Mouse (Mus musculus) intestine, embryonic 16.5 days (tissue): Measurements from ENCODE around the gene Msmp. TPM values are rescaled to one million over a fixed set of nuclear protein-coding genes. Genes with fewer than 3 reads are reported as not detected.
"Not testable (repeated sequence)": the region's sequence is repeated elsewhere in the genome, so short reads cannot be mapped to it uniquely, and the experiment has no call there.

ENCODE experiments used
- ATAC-seq: fragments of 200-750 bp; cut with Nextera tagmentation; 2 replicates; pipeline ENCODE4 v1.8.0; 2017; ENCODE audit warnings: moderate TSS enrichment, moderate library complexity
- H3K27ac ChIP-seq: fragments of 300-500 bp; sonication (generic); 2 replicates; pipeline ENCODE4 v1.5.1; 2014; ENCODE audit warnings: mild to moderate bottlenecking, low read length
- H3K27me3 ChIP-seq: fragments of 300-500 bp; sonication (generic); replicated peaks from 2 replicates; pipeline ENCODE4 v1.6.1; 2014; ENCODE audit warnings: low read length, control low read depth, mixed read lengths; ENCODE audit not compliant: control insufficient read depth, insufficient read depth
- H3K36me3 ChIP-seq: fragments of 300-500 bp; sonication (generic); 2 replicates; pipeline ENCODE4 v1.6.1; 2014; ENCODE audit warnings: low read length, control low read depth; ENCODE audit not compliant: control insufficient read depth, insufficient read depth
- H3K4me1 ChIP-seq: fragments of 300-500 bp; sonication (generic); 2 replicates; pipeline ENCODE4 v1.6.1; 2014; ENCODE audit warnings: low read length, control low read depth, mixed read lengths; ENCODE audit not compliant: control insufficient read depth, insufficient read depth
- H3K4me2 ChIP-seq: fragments of 300-500 bp; sonication (generic); 2 replicates; pipeline ENCODE4 v1.6.1; 2014; ENCODE audit warnings: low read depth, low read length, control low read depth
- H3K4me3 ChIP-seq: fragments of 300-500 bp; sonication (generic); 2 replicates; pipeline ENCODE4 v1.5.1; 2014; ENCODE audit warnings: mild to moderate bottlenecking, low read length
- H3K9ac ChIP-seq: fragments of 300-500 bp; sonication (generic); 2 replicates; pipeline ENCODE4 v1.6.1; 2014; ENCODE audit warnings: low read depth, low read length
- H3K9me3 ChIP-seq: fragments of 300-500 bp; sonication (generic); 2 replicates; pipeline ENCODE4 v1.6.1; 2016; ENCODE audit warnings: low read length, control low read depth; ENCODE audit not compliant: control insufficient read depth
- WGBS: fragments of 180-500 bp; shearing (Covaris S2); extraction: QIAGEN DNeasy Blood & Tissue Kit; methylation state at CpG from one replicate; pipeline ENCODE4 v1.1.7; 2014; 5-methylcytosine and 5-hydroxymethylcytosine counted together
- polyA plus RNA-seq: library from polyadenylated mRNA; unstranded; fragments of >200 nt; fragmentation: Nextera tagmentation; extraction: Ambion mirVana; gene quantifications from 2 replicates; pipeline ENCODE4 v1.2.1, GENCODE M21; 2015

Msmp gene
- polyA plus RNA-seq, 1 experiment from 2014 or later = 1.0 TPM

GRCm38 (mm10) chr4:43598200-43598599, 13.9 kb upstream of the Msmp start:
- no peak overlapping the region for H3K4me3 ChIP-seq
- H3K9ac ChIP-seq = no peak overlapping the region
- H3K4me1 ChIP-seq = no peaks in the 10 kb centered on the region
- WGBS = 86% methylated on average over 4 of the region's 4 CpGs
- no peaks in the 10 kb centered on the region for H3K9me3 ChIP-seq
- H3K4me2 ChIP-seq = no peak overlapping the region
- no peak overlapping the region for H3K27ac ChIP-seq
- 0 out of 2 replicates have a peak, but pooled peaks have one; percentile 46 for ATAC-seq
- no peaks in the 10 kb centered on the region for H3K36me3 ChIP-seq
- H3K27me3 ChIP-seq = no peaks in the 10 kb centered on the region

- not testable (repeated sequence) for H3K36me3 ChIP-seq, H3K27ac ChIP-seq, H3K27me3 ChIP-seq, H3K4me1 ChIP-seq, H3K4me3 ChIP-seq, H3K9ac ChIP-seq, H3K4me2 ChIP-seq, ATAC-seq, H3K9me3 ChIP-seq
- 81% methylated on average over 2 of the region's 2 CpGs for WGBS
Measured at GRCm38 (mm10) chr4:43596597-43596996, 12.3 kb upstream of the Msmp start.

- no peak overlapping the region for H3K9ac ChIP-seq
- WGBS = 38% methylated on average over 3 of the region's 3 CpGs
- no peaks in the 10 kb centered on the region for H3K9me3 ChIP-seq
- no peak overlapping the region for H3K4me3 ChIP-seq
- H3K27ac ChIP-seq = no peak overlapping the region
- no peak overlapping the region for H3K4me2 ChIP-seq
- H3K36me3 ChIP-seq = no peaks in the 10 kb centered on the region
- H3K4me1 ChIP-seq = no peaks in the 10 kb centered on the region
- no peaks in the 10 kb centered on the region for H3K27me3 ChIP-seq
- no peak for ATAC-seq
Measured at GRCm38 (mm10) chr4:43593453-43593852, 9.2 kb upstream of the Msmp start.

- Histone ChIP-seq H3K27ac (no peak overlapping the region), H3K9ac (no peak overlapping the region), H3K4me1 (no peaks in the 10 kb centered on the region), H3K36me3 (no peaks in the 10 kb centered on the region), H3K4me3 (no peak overlapping the region), H3K4me2 (no peak overlapping the region), H3K9me3 (no peaks in the 10 kb centered on the region), H3K27me3 (no peaks in the 10 kb centered on the region)
- no peak for ATAC-seq
- WGBS = 79% methylated on average over 3 of the region's 3 CpGs
Measured at GRCm38 (mm10) chr4:43591961-43592360, 7.7 kb upstream of the Msmp start.

GRCm38 (mm10) chr4:43591543-43591942, 7.2 kb upstream of the Msmp start:
- H3K27ac ChIP-seq = no peak overlapping the region
- no peak for ATAC-seq
- no peaks in the 10 kb centered on the region for H3K27me3 ChIP-seq
- no peaks in the 10 kb centered on the region for H3K9me3 ChIP-seq
- no peaks in the 10 kb centered on the region for H3K36me3 ChIP-seq
- H3K4me3 ChIP-seq = no peak overlapping the region
- H3K9ac ChIP-seq = no peak overlapping the region
- H3K4me1 ChIP-seq = no peaks in the 10 kb centered on the region
- H3K4me2 ChIP-seq = no peak overlapping the region
- WGBS = 49% methylated on average over 5 of the region's 5 CpGs

- 58% methylated on average over 7 of the region's 7 CpGs for WGBS
- Histone ChIP-seq H3K4me1 (no peaks in the 10 kb centered on the region), H3K9me3 (no peaks in the 10 kb centered on the region), H3K4me2 (no peak overlapping the region), H3K4me3 (no peak overlapping the region), H3K27me3 (no peaks in the 10 kb centered on the region), H3K9ac (no peak overlapping the region), H3K36me3 (peaks cover 7% of the 10 kb centered on the region; the same call in 1 of the 2 replicates), H3K27ac (no peak overlapping the region)
- no peak for ATAC-seq
Measured at GRCm38 (mm10) chr4:43587681-43588080, 3.4 kb upstream of the Msmp start.

GRCm38 (mm10) chr4:43586411-43586810, 2.1 kb upstream of the Msmp start:
- Histone ChIP-seq H3K27me3 (no peaks in the 10 kb centered on the region), H3K9me3 (no peaks in the 10 kb centered on the region), H3K4me2 (no peak overlapping the region), H3K9ac (no peak overlapping the region), H3K36me3 (peaks cover 11% of the 10 kb centered on the region; the same call in 1 of the 2 replicates), H3K4me1 (no peaks in the 10 kb centered on the region), H3K4me3 (no peak overlapping the region), H3K27ac (no peak overlapping the region)
- WGBS = 74% methylated on average over 7 of the region's 8 CpGs
- peak; percentile 30; the same call in 1 of the 2 replicates for ATAC-seq

GRCm38 (mm10) chr4:43585682-43586081, 1.4 kb upstream of the Msmp start:
- Histone ChIP-seq H3K4me1 (no peaks in the 10 kb centered on the region), H3K4me3 (no peak overlapping the region), H3K27me3 (no peaks in the 10 kb centered on the region), H3K4me2 (no peak overlapping the region), H3K9ac (no peak overlapping the region), H3K27ac (no peak overlapping the region), H3K9me3 (no peaks in the 10 kb centered on the region), H3K36me3 (peaks cover 14% of the 10 kb centered on the region; the same call in 1 of the 2 replicates)
- no peak for ATAC-seq
- 51% methylated on average over 10 of the region's 10 CpGs for WGBS

- no peaks in the 10 kb centered on the region for H3K9me3 ChIP-seq
- H3K9ac ChIP-seq = no peak overlapping the region
- WGBS = 72% methylated on average over 7 of the region's 7 CpGs
- H3K27ac ChIP-seq = no peak overlapping the region
- H3K36me3 ChIP-seq = peaks cover 14% of the 10 kb centered on the region; the same call in 1 of the 2 replicates
- H3K27me3 ChIP-seq = no peaks in the 10 kb centered on the region
- no peak for ATAC-seq
- no peak overlapping the region for H3K4me3 ChIP-seq
- H3K4me2 ChIP-seq = no peak overlapping the region
- peaks cover 7% of the 10 kb centered on the region; the same call in 1 of the 2 replicates for H3K4me1 ChIP-seq
Measured at GRCm38 (mm10) chr4:43583421-43583820, 873 bp downstream of the Msmp start.

GRCm38 (mm10) chr4:43582241-43582640, 2.1 kb downstream of the Msmp start:
- WGBS = 91% methylated on average over 5 of the region's 5 CpGs
- peaks cover 13% of the 10 kb centered on the region for H3K4me1 ChIP-seq
- H3K27me3 ChIP-seq = no peaks in the 10 kb centered on the region
- no peak for ATAC-seq
- H3K4me2 ChIP-seq = no peak overlapping the region
- no peak overlapping the region for H3K9ac ChIP-seq
- H3K36me3 ChIP-seq = peaks cover 14% of the 10 kb centered on the region; the same call in 1 of the 2 replicates
- H3K4me3 ChIP-seq = no peak overlapping the region
- no peaks in the 10 kb centered on the region for H3K9me3 ChIP-seq
- no peak overlapping the region for H3K27ac ChIP-seq
